Mouse (Mus musculus): ENCODE data around the gene Scube1.

DNA sequence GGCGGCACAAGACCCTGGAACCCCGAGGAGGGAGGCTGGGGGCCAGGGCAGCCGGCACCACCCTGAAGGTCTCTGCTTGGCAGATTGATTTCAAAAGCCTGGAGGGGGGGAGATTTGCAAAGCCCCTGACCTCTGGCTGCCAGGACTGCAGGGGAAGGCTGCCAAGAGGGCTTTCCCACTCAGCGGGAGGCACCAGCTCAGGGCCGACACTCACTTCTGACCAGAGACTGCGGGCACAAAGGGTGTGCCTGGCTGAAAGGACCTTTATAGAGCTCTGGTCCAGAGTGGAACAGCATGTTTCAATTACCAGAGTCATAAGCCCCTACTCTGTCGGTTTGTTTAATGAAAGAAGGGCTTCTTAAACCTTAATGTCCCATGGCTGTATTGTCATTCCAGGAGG lies 46.7 kb downstream of the Scube1 start:
- no peak for TF ChIP-seq POLR2A (IDR thresholded peaks at IDR 0.05; ENCODE audit: borderline replicate concordance, extremely low read depth, insufficient read depth, insufficient read length, poor library complexity, severe bottlenecking)
- no peak for TF ChIP-seq CTCF (IDR thresholded peaks at IDR 0.05; ENCODE audit: borderline replicate concordance, extremely low read depth, insufficient read depth, insufficient read length)

Data from brain, embryonic 14.5 days (tissue).